Mouse (Mus musculus): Measurements from ENCODE around the gene Sltm. TPM values are rescaled to one million over a fixed set of nuclear protein-coding genes. Genes with fewer than 3 reads are reported as not detected.

Sltm gene
- total and polyA plus RNA-seq, 3 experiments: 37.6 to 94.5 (median 42.4) TPM

DNA sequence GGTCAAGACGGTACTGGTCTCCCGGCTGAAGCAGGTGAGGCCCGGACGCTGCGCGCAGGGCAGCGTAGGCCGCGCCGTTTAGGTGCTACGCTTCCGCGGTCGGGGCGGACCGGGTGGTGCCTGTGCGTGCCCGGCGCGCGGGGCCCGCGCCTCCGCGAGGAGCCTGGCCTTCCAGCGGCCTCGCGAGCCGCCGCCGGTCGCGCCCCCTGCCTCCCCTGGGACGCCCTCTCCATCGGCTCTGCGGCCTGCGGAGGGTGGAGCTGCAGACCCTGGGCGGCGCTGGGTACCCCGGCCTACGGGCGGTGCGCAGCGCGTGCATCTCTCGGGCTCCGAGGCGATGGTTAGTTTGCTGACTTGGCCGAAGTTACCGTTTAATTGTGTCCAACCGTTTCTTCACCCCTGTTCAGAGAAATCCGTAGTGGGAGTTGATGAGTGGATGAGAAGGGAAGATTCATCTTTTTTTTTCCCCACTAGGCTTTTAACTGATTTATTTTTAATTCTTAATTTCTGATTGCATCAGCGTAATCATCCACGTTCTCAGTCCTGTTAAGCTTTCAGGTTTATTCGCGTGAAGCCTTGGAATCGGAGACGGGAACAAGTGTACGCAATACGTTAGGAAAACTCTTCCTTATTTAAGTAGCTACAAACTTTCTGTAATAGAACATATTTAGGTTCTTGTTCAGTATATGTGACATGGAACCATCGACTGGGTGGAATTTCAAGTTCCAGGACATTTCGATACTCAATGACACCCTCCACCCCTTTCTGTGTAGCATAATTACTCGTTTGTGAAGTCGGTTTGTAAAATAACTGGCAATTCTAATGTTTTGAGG, 710 bp downstream of the Sltm start:
- no peaks in the 10 kb centered on the region for H3K9me3 ChIP-seq (replicated peaks; ENCODE audit: low read length)
- peak overlapping the region; percentile 70 to 99 (median 89) for H3K4me3 ChIP-seq (replicated peaks in 1 of 3; ENCODE audit: low read depth in 2 of 3, low read length in 2 of 3, poor library complexity in 1 of 3)
- TF ChIP-seq ZMIZ1 (IDR thresholded peaks at IDR 0.05; ENCODE audit: low read depth, low read length): no peak
- no peak for TF ChIP-seq EP300 (IDR thresholded peaks at IDR 0.05; ENCODE audit: low read length)
- 0 out of 2 replicates have a peak, but pooled peaks have one; percentile 13 for TF ChIP-seq TBP (conservative IDR thresholded peaks at IDR 0.05; ENCODE audit: low read depth, low read length)
- TF ChIP-seq USF1 (IDR thresholded peaks at IDR 0.05; ENCODE audit: low read depth, low read length): no peak
- TF ChIP-seq POLR2AphosphoS2 (IDR thresholded peaks at IDR 0.05; ENCODE audit: low read depth, low read length): no peak
- TF ChIP-seq CTCF (conservative IDR thresholded peaks at IDR 0.05 in 1 of 2, IDR thresholded peaks at IDR 0.05 in 1 of 2; ENCODE audit: low read depth in 2 of 2, low read length in 2 of 2): no peak
- TF ChIP-seq RAD21 (IDR thresholded peaks at IDR 0.05; ENCODE audit: low read depth, low read length): no peak
- TF ChIP-seq ZNF384 (IDR thresholded peaks at IDR 0.05; ENCODE audit: low read depth, low read length): no peak
- no peak for TF ChIP-seq JUND (conservative IDR thresholded peaks at IDR 0.05; ENCODE audit: low read depth, low read length)
- TF ChIP-seq ZC3H11A (IDR thresholded peaks at IDR 0.05; ENCODE audit: low read depth, low read length): no peak
- no peak for TF ChIP-seq IRF4 (IDR thresholded peaks at IDR 0.05; ENCODE audit: low read depth, low read length)
- no peak for TF ChIP-seq E2F4 (IDR thresholded peaks at IDR 0.05; ENCODE audit: insufficient replicate concordance, low read depth, low read length)
- TF ChIP-seq CHD2 (IDR thresholded peaks at IDR 0.05; ENCODE audit: low read length): no peak
- no peak for TF ChIP-seq JUN (IDR thresholded peaks at IDR 0.05; ENCODE audit: insufficient read depth, low read depth, low read length)
- TF ChIP-seq CHD1 (IDR thresholded peaks at IDR 0.05; ENCODE audit: low read depth, low read length): no peak; the same call in none of the 2 replicates
- TF ChIP-seq HCFC1 (IDR thresholded peaks at IDR 0.05; ENCODE audit: low read depth, low read length): no peak; the same call in 1 of the 2 replicates
- no peak for TF ChIP-seq USF2 (conservative IDR thresholded peaks at IDR 0.05; ENCODE audit: low read depth, low read length)
- TF ChIP-seq SMC3 (IDR thresholded peaks at IDR 0.05; ENCODE audit: low read depth, low read length): no peak
- no peak for TF ChIP-seq NELFE (IDR thresholded peaks at IDR 0.05; ENCODE audit: low read depth, low read length)
- peak; percentile 19; the same call in 1 of the 2 replicates for TF ChIP-seq MAX (IDR thresholded peaks at IDR 0.05; ENCODE audit: low read length)
- no peak for TF ChIP-seq ETS1 (conservative IDR thresholded peaks at IDR 0.05; ENCODE audit: low read depth, low read length)
- TF ChIP-seq UBTF (IDR thresholded peaks at IDR 0.05; ENCODE audit: low read depth, low read length): peak; percentile 86; the same call in 1 of the 2 replicates
- TF ChIP-seq MXI1 (IDR thresholded peaks at IDR 0.05; ENCODE audit: low read depth, low read length): peak; percentile 61; the same call in 1 of the 2 replicates
- no peak; the same call in 1 of the 2 replicates for TF ChIP-seq ELF1 (IDR thresholded peaks at IDR 0.05; ENCODE audit: low read depth, low read length)
- TF ChIP-seq MAFK (IDR thresholded peaks at IDR 0.05; ENCODE audit: insufficient replicate concordance, low read length): peak; percentile 76; the same call in 1 of the 2 replicates
- no peak for TF ChIP-seq POLR2A (IDR thresholded peaks at IDR 0.05; ENCODE audit: low read depth, low read length)
- TF ChIP-seq RCOR1 (conservative IDR thresholded peaks at IDR 0.05; ENCODE audit: low read depth, low read length): no peak
- 0 out of 2 replicates have a peak, but pooled peaks have one; percentile 61 for TF ChIP-seq MYC (IDR thresholded peaks at IDR 0.05; ENCODE audit: low read depth, low read length)
- no peak for TF ChIP-seq PAX5 (IDR thresholded peaks at IDR 0.05; ENCODE audit: low read length)
- peak; percentile 8; the same call in 1 of the 2 replicates for TF ChIP-seq TCF12 (IDR thresholded peaks at IDR 0.05; ENCODE audit: low read depth, low read length)
- no peak for TF ChIP-seq ZKSCAN1 (IDR thresholded peaks at IDR 0.05; ENCODE audit: borderline replicate concordance, low read depth, low read length)
- 0 out of 2 replicates have a peak, but pooled peaks have one; percentile 24 for TF ChIP-seq NRF1 (IDR thresholded peaks at IDR 0.05; ENCODE audit: low read depth, low read length)
- TF ChIP-seq MEF2A (IDR thresholded peaks at IDR 0.05; ENCODE audit: borderline replicate concordance, low read depth, low read length): no peak
- no peak for TF ChIP-seq SIN3A (IDR thresholded peaks at IDR 0.05; ENCODE audit: low read length)
- TF ChIP-seq GABPA (IDR thresholded peaks at IDR 0.05; ENCODE audit: insufficient replicate concordance, low read depth, low read length): no peak
- TF ChIP-seq KAT2A (IDR thresholded peaks at IDR 0.05; ENCODE audit: insufficient replicate concordance, low read length): no peak
- no peak; the same call in 1 of the 2 replicates for TF ChIP-seq MAZ (IDR thresholded peaks at IDR 0.05; ENCODE audit: low read depth, low read length)
- peak; percentile 38; the same call in 1 of the 2 replicates for TF ChIP-seq BHLHE40 (IDR thresholded peaks at IDR 0.05; ENCODE audit: low read depth, low read length)
- peaks cover 29% of the 10 kb centered on the region for H3K79me2 ChIP-seq (replicated peaks; ENCODE audit: control insufficient read depth, extremely low read depth, insufficient read depth, poor library complexity, severe bottlenecking)
- peak; percentile 61 for DNase-seq (ENCODE audit: extremely low read depth)
- H3K36me3 ChIP-seq (replicated peaks in 1 of 2; ENCODE audit: control insufficient read depth in 1 of 2, insufficient read depth in 1 of 2, low read length in 1 of 2): peaks cover 4 to 16% of the 10 kb centered on the region in 2 experiments
- H3K9ac ChIP-seq (ENCODE audit: insufficient read depth, low read depth): peak overlapping the region; percentile 64
- peak overlapping the region; percentile 40; the same call in 1 of the 2 replicates for H3K4me2 ChIP-seq (ENCODE audit: insufficient read depth, low read depth, poor library complexity, severe bottlenecking)
- dilution Hi-C loops (cut with MboI; ENCODE audit: extremely low pct_ligation_motif_present, extremely low pct_unique_long_range_greater_than_20kb, low sequenced_read_pairs): no loop called here
- H3K27ac ChIP-seq (ENCODE audit: insufficient read depth, low read depth): peak overlapping the region; percentile 91
- in situ Hi-C loops (cut with MboI; ENCODE audit: low pct_ligation_motif_present, low pct_unique_long_range_greater_than_20kb, low sequenced_read_pairs): no loop called here
- H3K27me3 ChIP-seq (replicated peaks): peaks cover 2% of the 10 kb centered on the region
- H3K4me1 ChIP-seq (ENCODE audit: control insufficient read depth in 1 of 2, insufficient read depth in 2 of 2): peaks cover 0 to 28% of the 10 kb centered on the region in 2 experiments; a peak in 2 of 4 replicates

Measured in CH12.LX (cell line).